ENCODE assay signal across 22 mouse cellular contexts in genomic region chr9:123510926-123511325, GRCm38 (mm10). TPM values are rescaled to one million over a fixed set of nuclear protein-coding genes. Genes with fewer than 3 reads are reported as not detected.
DNase-seq lines count a peak whose midpoint lies in the region; ATAC-seq and TF ChIP-seq lines count a peak whose summit lies in the region.
"Had no signal": no experiment of that assay in that cellular context is flagged by ENCODE, and none has a peak within 500 bp of the region (broad histone marks: within the 10 kb centered on the region; RNA-seq: fewer than 3 reads in every experiment).

No protein-coding gene starts in this region.

- 89% methylated on average over 5 of the region's 5 CpGs for WGBS in liver, embryonic 13.5 days (ENCODE audit: insufficient replicate concordance)
- WGBS in liver, embryonic 11.5 days, result 96% methylated on average over 5 of the region's 5 CpGs
- WGBS in forebrain, embryonic 16.5 days, result 94% methylated on average over 5 of the region's 5 CpGs

- no peak for TF ChIP-seq CTCF in Patski (IDR thresholded peaks at IDR 0.05)

- H3K4me3 ChIP-seq in liver, embryonic 13.5 days (replicated peaks), result no peak overlapping the region
- H3K4me3 ChIP-seq in liver, embryonic 11.5 days (ENCODE audit: low read depth, low read length), result no peak overlapping the region
- no peak overlapping the region for H3K4me3 ChIP-seq in forebrain, embryonic 16.5 days (replicated peaks; ENCODE audit: low read length)
- H3K4me3 ChIP-seq: forebrain, embryonic 13.5 days; heart, embryonic 13.5 days; limb, embryonic 15.5 days; midbrain, embryonic 12.5 days had no signal

- no peaks in the 10 kb centered on the region for H3K27me3 ChIP-seq in liver, embryonic 13.5 days
- no peaks in the 10 kb centered on the region for H3K27me3 ChIP-seq in liver, embryonic 11.5 days (replicated peaks; ENCODE audit: control insufficient read depth, insufficient read depth, low read length)
- H3K27me3 ChIP-seq in Patski, result no peaks in the 10 kb centered on the region
- H3K27me3 ChIP-seq in forebrain, embryonic 16.5 days (replicated peaks; ENCODE audit: control insufficient read depth, insufficient read depth, low read length), result no peaks in the 10 kb centered on the region
- H3K27me3 ChIP-seq: forebrain, embryonic 13.5 days; heart, embryonic 13.5 days; limb, embryonic 15.5 days; midbrain, embryonic 12.5 days had no signal

- DNase-seq in kidney, adult 18-20 months, result peak; percentile 18
- DNase-seq in kidney, adult 8-10 months, result no peak
- no peak for DNase-seq in liver, embryonic 13.5 days
- DNase-seq in liver, embryonic 11.5 days (ENCODE audit: low spot score), result no peak
- DNase-seq in Patski (ENCODE audit: low read depth, low spot score), result no peak
- DNase-seq in natural killer cell, adult 2 months (ENCODE audit: low spot score in 2 of 2), result peak; percentile 17 to 44
- DNase-seq: adrenal gland, postnatal 25 days; B cell, adult 2 months; cerebellum, adult 8-10 months; cerebellum, postnatal 36 days; gastrocnemius, postnatal 10 days; heart, adult 18-20 months; heart, postnatal 14 days; left cerebral cortex, postnatal 4 days; lung, adult 18-20 months; lung, postnatal 14 days had no signal

- no peak for ATAC-seq in liver, embryonic 13.5 days (ENCODE audit: low read depth)
- no peak for ATAC-seq in liver, embryonic 11.5 days (replicated peaks; ENCODE audit: low FRiP score)
- peak; percentile 46 for ATAC-seq in Patski
- no peak for ATAC-seq in forebrain, embryonic 16.5 days
- ATAC-seq: forebrain, embryonic 13.5 days had no signal

- POLR2A ChIA-PET in Patski (lab: Charles Lee), result no interaction called here

- no peak overlapping the region for H3K9ac ChIP-seq in liver, embryonic 13.5 days
- H3K9ac ChIP-seq in liver, embryonic 11.5 days (ENCODE audit: low read depth, low read length), result no peak overlapping the region
- H3K9ac ChIP-seq in forebrain, embryonic 16.5 days (replicated peaks; ENCODE audit: low read depth, low read length), result no peak overlapping the region
- H3K9ac ChIP-seq: forebrain, embryonic 13.5 days; heart, embryonic 13.5 days; limb, embryonic 15.5 days; midbrain, embryonic 12.5 days had no signal

- in situ Hi-C loops in Patski (cut with MboI; ENCODE audit: low pct_unique_long_range_greater_than_20kb), result no loop called here

- peaks cover 16% of the 10 kb centered on the region; the same call in 1 of the 2 replicates for H3K4me1 ChIP-seq in liver, embryonic 13.5 days (replicated peaks)
- H3K4me1 ChIP-seq in liver, embryonic 11.5 days (replicated peaks; ENCODE audit: control insufficient read depth, insufficient read depth, low read length), result no peaks in the 10 kb centered on the region
- H3K4me1 ChIP-seq in forebrain, embryonic 16.5 days (replicated peaks; ENCODE audit: control insufficient read depth, insufficient read depth, low read length), result no peaks in the 10 kb centered on the region; the same call in 1 of the 2 replicates
- H3K4me1 ChIP-seq: limb, embryonic 15.5 days; midbrain, embryonic 12.5 days had no signal

- no peaks in the 10 kb centered on the region for H3K9me3 ChIP-seq in liver, embryonic 13.5 days (replicated peaks)
- H3K9me3 ChIP-seq in liver, embryonic 11.5 days (ENCODE audit: control insufficient read depth, low read length), result no peaks in the 10 kb centered on the region
- H3K9me3 ChIP-seq in forebrain, embryonic 16.5 days (ENCODE audit: control insufficient read depth, low read length), result no peaks in the 10 kb centered on the region
- H3K9me3 ChIP-seq: forebrain, embryonic 13.5 days; heart, embryonic 13.5 days; limb, embryonic 15.5 days; midbrain, embryonic 12.5 days had no signal

- peaks cover 51% of the 10 kb centered on the region for H3K36me3 ChIP-seq in liver, embryonic 13.5 days
- H3K36me3 ChIP-seq in liver, embryonic 11.5 days (ENCODE audit: control insufficient read depth, insufficient read depth, low read length), result peaks cover 17% of the 10 kb centered on the region; the same call in 1 of the 2 replicates
- H3K36me3 ChIP-seq in forebrain, embryonic 16.5 days (ENCODE audit: control insufficient read depth, insufficient read depth), result no peaks in the 10 kb centered on the region

- no peak overlapping the region for H3K27ac ChIP-seq in liver, embryonic 13.5 days
- no peak overlapping the region for H3K27ac ChIP-seq in liver, embryonic 11.5 days (ENCODE audit: low read depth, low read length)
- no peak overlapping the region for H3K27ac ChIP-seq in forebrain, embryonic 16.5 days (ENCODE audit: low read length)
- H3K27ac ChIP-seq: forebrain, embryonic 13.5 days; heart, embryonic 13.5 days; limb, embryonic 15.5 days; midbrain, embryonic 12.5 days; stomach, postnatal 0 days had no signal

- CTCF ChIA-PET in Patski (lab: Charles Lee), result interaction anchor here (1.5 kb wide), 1 partner anchor 56 kb away, joined by 3 read pairs; no protein-coding TSS in a partner anchor

- 0 out of 2 replicates have a peak overlapping the region, but pooled peaks have one; percentile 11 for H3K4me2 ChIP-seq in liver, embryonic 13.5 days
- H3K4me2 ChIP-seq in liver, embryonic 11.5 days, result no peak overlapping the region
- H3K4me2 ChIP-seq in forebrain, embryonic 16.5 days (ENCODE audit: low read length), result no peak overlapping the region
- H3K4me2 ChIP-seq: forebrain, embryonic 13.5 days; heart, embryonic 13.5 days; limb, embryonic 15.5 days; midbrain, embryonic 12.5 days had no signal

RNA-seq across cellular contexts. Expression of gene Sacm1l, which starts 18.6 kb away (rescaled TPM):
- polyA plus RNA-seq in liver, embryonic 13.5 days (2015; fragmentation: Nextera tagmentation; extraction: Ambion mirVana), result 27.3 and 37.3 TPM in 2 replicates
- polyA plus RNA-seq in liver, embryonic 11.5 days (2014; fragmentation: Nextera tagmentation; extraction: Ambion mirVana), result 44.5 and 55.3 TPM in 2 replicates
- 65.2 TPM for polyA plus RNA-seq in Patski (2021)
- 54.2 and 60.3 TPM in 2 replicates for polyA plus RNA-seq in forebrain, embryonic 16.5 days (2015; fragmentation: Nextera tagmentation; extraction: Ambion mirVana)

RNA-seq across cellular contexts. Expression of gene Limd1, which starts 32.4 kb away (rescaled TPM):
- 21.5 and 25.8 TPM in 2 replicates for polyA plus RNA-seq in liver, embryonic 13.5 days (2015; fragmentation: Nextera tagmentation; extraction: Ambion mirVana)
- 41.7 and 42.2 TPM in 2 replicates for polyA plus RNA-seq in liver, embryonic 11.5 days (2014; fragmentation: Nextera tagmentation; extraction: Ambion mirVana)
- 51.9 TPM for polyA plus RNA-seq in Patski (2021)
- 15.8 and 18.1 TPM in 2 replicates for polyA plus RNA-seq in forebrain, embryonic 16.5 days (2015; fragmentation: Nextera tagmentation; extraction: Ambion mirVana)

Comparison
In these comparisons a context has a peak if more than half of its experiments do, and no peak if none do; other contexts are left out.
1. DNase-seq: peak in kidney, adult 18-20 months (single experiment) and natural killer cell, adult 2 months (2 of 2); none in kidney, adult 8-10 months (0 of 2), liver, embryonic 13.5 days (single experiment), liver, embryonic 11.5 days (single experiment) and Patski (single experiment).